Mouse (Mus musculus) liver, embryonic 12.5 days (tissue): ENCODE data around the gene Cngb1. TPM values are rescaled to one million over a fixed set of nuclear protein-coding genes. Genes with fewer than 3 reads are reported as not detected.

Source experiments
- ATAC-seq: fragments of 200-750 bp; cut with Nextera tagmentation; 2 replicates; pipeline ENCODE4 v1.8.0; 2017; ENCODE audit warnings: moderate number of reproducible peaks, mild to moderate bottlenecking, moderate library complexity
- H3K27ac ChIP-seq: fragments of 300-500 bp; sonication (generic); 2 replicates; pipeline ENCODE4 v1.5.1; 2016; ENCODE audit warnings: mild to moderate bottlenecking
- H3K27me3 ChIP-seq: fragments of 300-500 bp; sonication (generic); replicated peaks from 2 replicates; pipeline ENCODE4 v1.6.1; 2016; ENCODE audit warnings: mild to moderate bottlenecking, moderate library complexity
- H3K36me3 ChIP-seq: fragments of 300-500 bp; sonication (generic); 2 replicates; pipeline ENCODE4 v1.6.1; 2016; ENCODE audit warnings: mild to moderate bottlenecking, moderate library complexity
- H3K4me1 ChIP-seq: fragments of 300-500 bp; sonication (generic); 2 replicates; pipeline ENCODE4 v1.6.1; 2016
- H3K4me2 ChIP-seq: fragments of 300-500 bp; sonication (generic); 2 replicates; pipeline ENCODE4 v1.6.1; 2016; ENCODE audit warnings: mild to moderate bottlenecking, moderate library complexity
- H3K4me3 ChIP-seq: fragments of 300-500 bp; sonication (generic); 2 replicates; pipeline ENCODE4 v1.5.1; 2016; ENCODE audit warnings: mild to moderate bottlenecking, moderate library complexity
- H3K9ac ChIP-seq: fragments of 300-500 bp; sonication (generic); 2 replicates; pipeline ENCODE4 v1.6.1; 2016; ENCODE audit warnings: mild to moderate bottlenecking, moderate library complexity
- H3K9me3 ChIP-seq: fragments of 300-500 bp; sonication (generic); replicated peaks from 2 replicates; pipeline ENCODE4 v1.6.1; 2016; ENCODE audit warnings: mild to moderate bottlenecking, moderate library complexity
- WGBS: fragments of 180-500 bp; shearing (Covaris S2); methylation state at CpG from one replicate; pipeline ENCODE4 v1.1.7; 2016; ENCODE audit not compliant: insufficient replicate concordance; 5-methylcytosine and 5-hydroxymethylcytosine counted together
- polyA plus RNA-seq: library from polyadenylated mRNA; unstranded; fragments of >200 nt; fragmentation: Nextera tagmentation; extraction: Ambion mirVana; gene quantifications from 2 replicates; pipeline ENCODE4 v1.2.1, GENCODE M21; 2016

The Cngb1 gene
- polyA plus RNA-seq, 1 experiment from 2014 or later: not detected

GRCm38 (mm10) chr8:95204039-95204380 lies 102.4 kb downstream of the Cngb1 start:
- no peaks in the 10 kb centered on the region for H3K36me3 ChIP-seq
- H3K9me3 ChIP-seq: no peaks in the 10 kb centered on the region
- no peak overlapping the region for H3K4me2 ChIP-seq
- H3K4me1 ChIP-seq: no peaks in the 10 kb centered on the region
- 21% methylated on average over 10 of the region's 10 CpGs for WGBS
- H3K27me3 ChIP-seq: no peaks in the 10 kb centered on the region
- ATAC-seq: no peak
- no peak overlapping the region for H3K9ac ChIP-seq
- H3K4me3 ChIP-seq: no peak overlapping the region
- H3K27ac ChIP-seq: no peak overlapping the region

DNA sequence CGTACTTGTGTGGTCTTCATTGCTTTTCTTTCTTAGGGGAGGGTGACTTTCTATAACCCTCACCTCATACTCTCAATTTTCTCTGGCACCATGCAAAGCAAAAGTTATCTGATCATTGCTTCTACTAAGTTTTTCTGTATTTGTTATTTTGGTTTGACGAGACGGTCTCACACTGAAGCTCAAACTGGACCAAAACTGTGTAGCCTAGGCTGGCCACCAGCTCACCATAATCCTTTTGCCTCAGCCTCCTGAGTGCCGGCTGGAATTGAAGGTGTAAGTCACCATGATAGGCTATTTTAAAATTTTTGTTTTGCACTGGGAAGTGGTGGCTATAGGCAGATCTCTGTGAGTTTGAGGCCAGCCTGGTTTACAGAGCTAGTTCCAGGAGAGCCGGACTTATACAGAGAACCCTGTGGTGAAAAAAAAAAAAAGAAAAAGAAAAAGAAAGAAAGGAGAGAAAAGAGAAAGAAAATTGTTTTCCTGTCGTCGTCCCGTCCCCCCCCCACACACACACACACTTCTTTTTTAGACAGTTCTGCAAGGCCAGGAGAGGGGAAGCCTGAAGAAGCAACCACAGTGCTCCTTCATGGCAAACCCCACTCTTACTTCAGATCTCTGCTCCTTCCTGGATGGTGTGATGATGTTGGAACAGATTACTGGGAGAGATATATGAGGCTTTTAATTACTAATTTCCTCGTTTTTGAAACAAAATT lies 102.9 kb downstream of the Cngb1 start:
- Histone ChIP-seq H3K27ac (no peak overlapping the region), H3K4me1 (no peaks in the 10 kb centered on the region), H3K9ac (no peak overlapping the region), H3K36me3 (no peaks in the 10 kb centered on the region), H3K9me3 (no peaks in the 10 kb centered on the region), H3K27me3 (no peaks in the 10 kb centered on the region), H3K4me3 (no peak overlapping the region), H3K4me2 (no peak overlapping the region)
- no peak for ATAC-seq
- 39% methylated on average over 9 of the region's 9 CpGs for whole genome bisulfite sequencing

- Histone ChIP-seq H3K4me2 (no peak within 1 kb of the TSS), H3K9me3 (no peaks in the 10 kb centered on the region), H3K4me1 (no peaks in the 10 kb centered on the region), H3K27ac (no peak within 1 kb of the TSS), H3K4me3 (no peak within 1 kb of the TSS), H3K27me3 (no peaks in the 10 kb centered on the region), H3K36me3 (no peaks in the 10 kb centered on the region), H3K9ac (no peak within 1 kb of the TSS)
- ATAC-seq: no peak
- 61% methylated on average over 14 of the region's 14 CpGs for WGBS
Measured at GRCm38 (mm10) chr8:95202649-95203275, 103.6 kb downstream of the Cngb1 start, which contains the start of gene Kifc3. TSS of gene Kifc3 (minus strand) at chr8:95202812.

DNA sequence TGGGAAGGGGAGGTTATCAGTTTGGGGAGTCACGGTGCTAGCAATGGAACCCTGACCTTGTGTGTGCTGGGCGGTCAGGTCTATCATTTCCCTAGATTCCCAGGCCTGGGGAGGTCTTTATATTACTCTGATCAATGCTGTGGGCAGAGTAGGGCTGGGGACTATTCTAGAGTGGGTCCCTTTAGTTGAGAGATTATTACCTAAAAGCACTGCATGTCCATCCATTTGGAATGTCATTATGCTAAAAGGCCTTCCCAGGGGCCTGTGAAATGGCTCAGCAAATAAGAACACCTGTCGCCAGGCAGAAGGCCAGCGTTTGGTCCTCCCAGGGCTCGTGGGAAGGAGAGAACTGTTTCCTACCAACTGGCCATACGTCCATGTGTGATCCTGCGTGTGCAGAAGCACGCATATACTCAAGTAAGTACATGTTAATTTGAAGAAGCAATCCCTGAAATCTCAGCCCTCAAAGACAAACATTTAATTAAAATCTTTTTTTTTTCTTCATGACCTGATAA lies 104.3 kb downstream of the Cngb1 start:
- no peak overlapping the region for H3K4me3 ChIP-seq
- 70% methylated on average over 8 of the region's 8 CpGs for WGBS

DNA sequence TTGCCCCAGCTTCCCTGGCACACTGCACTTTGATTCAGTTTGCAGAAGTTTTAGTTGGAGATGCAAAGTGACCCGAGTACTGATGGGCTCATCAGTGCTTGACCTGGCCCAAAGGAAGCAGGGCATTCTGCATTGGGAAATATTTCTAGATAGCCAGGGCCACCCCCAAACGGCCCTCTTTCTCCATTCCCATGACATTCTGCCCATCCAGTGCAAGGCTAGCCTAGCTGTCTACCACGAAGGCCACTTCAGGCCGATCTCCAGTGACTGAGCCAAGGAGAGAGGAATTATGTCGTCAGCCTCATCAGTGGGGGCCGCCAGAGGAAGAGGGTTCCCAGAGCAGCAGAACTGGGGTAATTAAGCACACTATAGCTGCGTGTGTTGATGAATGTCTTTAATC lies 104.9 kb downstream of the Cngb1 start:
- no peak for ATAC-seq
- H3K4me1 ChIP-seq: no peaks in the 10 kb centered on the region
- H3K27ac ChIP-seq: no peak overlapping the region
- H3K9ac ChIP-seq: no peak overlapping the region
- 57% methylated on average over 7 of the region's 7 CpGs for WGBS
- H3K27me3 ChIP-seq: no peaks in the 10 kb centered on the region
- H3K36me3 ChIP-seq: no peaks in the 10 kb centered on the region
- no peak overlapping the region for H3K4me2 ChIP-seq
- H3K4me3 ChIP-seq: no peak overlapping the region
- H3K9me3 ChIP-seq: no peaks in the 10 kb centered on the region

More for the DNA sequence above, 104.3 kb downstream of the Cngb1 start:
- Histone ChIP-seq H3K4me2 (no peak overlapping the region), H3K27me3 (no peaks in the 10 kb centered on the region), H3K9ac (no peak overlapping the region), H3K4me1 (no peaks in the 10 kb centered on the region), H3K9me3 (no peaks in the 10 kb centered on the region), H3K27ac (no peak overlapping the region), H3K36me3 (no peaks in the 10 kb centered on the region)
- no peak for ATAC-seq

GRCm38 (mm10) chr8:95200001-95200405 lies 106.4 kb downstream of the Cngb1 start:
- H3K27ac ChIP-seq: no peak overlapping the region
- WGBS: 68% methylated on average over 9 of the region's 9 CpGs
- H3K4me3 ChIP-seq: no peak overlapping the region
- no peaks in the 10 kb centered on the region for H3K4me1 ChIP-seq
- no peak for ATAC-seq
- no peak overlapping the region for H3K4me2 ChIP-seq
- no peak overlapping the region for H3K9ac ChIP-seq
- H3K9me3 ChIP-seq: no peaks in the 10 kb centered on the region
- H3K27me3 ChIP-seq: no peaks in the 10 kb centered on the region
- no peaks in the 10 kb centered on the region for H3K36me3 ChIP-seq

DNA sequence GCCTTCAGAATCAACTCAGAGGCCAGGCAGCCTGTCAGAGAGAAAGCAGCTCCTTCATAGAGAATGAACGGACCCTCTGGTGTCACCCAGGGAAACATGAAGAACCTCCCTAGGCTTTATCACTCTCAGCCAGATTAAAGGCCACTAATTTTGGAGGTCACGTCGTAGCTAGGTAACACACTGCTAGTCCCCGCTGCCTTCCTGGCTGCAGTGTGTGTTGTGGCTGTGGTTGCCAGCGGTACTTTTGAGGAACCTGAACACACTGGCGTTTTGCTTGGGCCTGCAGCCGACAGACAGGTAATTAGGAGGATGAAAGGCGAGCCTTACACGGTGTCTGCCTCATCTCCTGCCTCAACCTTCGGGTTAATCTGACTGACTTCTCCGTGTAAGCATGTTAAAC lies 110.7 kb downstream of the Cngb1 start:
- Histone ChIP-seq H3K4me1 (0 out of 2 replicates have a peak, but pooled peaks cover 6% of the 10 kb centered on the region), H3K36me3 (no peaks in the 10 kb centered on the region), H3K27ac (no peak overlapping the region), H3K4me3 (no peak overlapping the region), H3K4me2 (no peak overlapping the region), H3K9me3 (no peaks in the 10 kb centered on the region), H3K9ac (no peak overlapping the region), H3K27me3 (no peaks in the 10 kb centered on the region)
- WGBS: 43% methylated on average over 11 of the region's 11 CpGs
- ATAC-seq: no peak

DNA sequence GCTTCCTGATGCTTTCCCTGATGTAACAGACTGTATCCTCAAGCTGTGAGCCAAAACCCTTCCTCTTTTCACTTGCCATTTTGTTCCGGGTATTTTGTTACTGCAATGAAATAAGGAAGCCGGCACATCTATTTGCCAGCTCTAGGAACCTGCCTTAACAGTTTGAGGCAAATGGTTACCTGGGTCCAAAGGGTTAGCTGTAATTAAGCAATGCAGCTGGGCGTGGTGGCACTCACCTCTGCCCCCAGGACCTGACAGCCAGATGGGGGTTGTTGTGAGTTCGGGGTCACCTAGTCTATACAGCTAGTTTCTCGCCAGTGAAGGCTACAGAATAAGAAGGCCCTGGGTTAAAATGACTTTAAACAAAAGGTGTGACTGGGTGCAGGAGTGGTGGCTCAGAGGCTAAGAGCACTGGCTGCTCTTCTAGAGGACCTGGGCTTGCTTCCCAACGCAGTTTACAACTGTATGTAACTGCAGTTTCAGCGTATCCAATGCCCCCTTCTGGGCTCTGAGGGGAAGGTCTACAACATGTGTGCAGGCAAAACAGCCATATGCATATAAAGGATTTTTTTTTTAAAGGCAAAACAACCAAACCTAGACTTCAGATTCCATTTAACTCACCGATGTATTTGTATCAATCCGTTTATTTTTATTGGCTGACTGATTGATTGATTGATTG lies 114.7 kb downstream of the Cngb1 start:
- WGBS: 74% methylated on average over 9 of the region's 9 CpGs
- ATAC-seq: no peak

More for the DNA sequence above, 114.7 kb downstream of the Cngb1 start:
- Histone ChIP-seq H3K9ac (no peak overlapping the region), H3K4me2 (no peak overlapping the region), H3K27ac (no peak overlapping the region), H3K9me3 (no peaks in the 10 kb centered on the region), H3K4me1 (0 out of 2 replicates have a peak, but pooled peaks cover 6% of the 10 kb centered on the region), H3K27me3 (no peaks in the 10 kb centered on the region), H3K36me3 (no peaks in the 10 kb centered on the region), H3K4me3 (no peak overlapping the region)

Other genes starting within 250 kb of the Cngb1 start
- gene Katnb1, start 225.4 kb downstream of the Cngb1 start, polyA plus RNA-seq: 17.8 and 18.5 TPM in 2 replicates
- gene Kifc3, start 103.8 kb downstream of the Cngb1 start, polyA plus RNA-seq: 6.2 and 8.8 TPM in 2 replicates
- not detected in 2 replicates for gene Tepp, start 4.0 kb upstream of the Cngb1 start, polyA plus RNA-seq
- gene Zfp319, start 25.4 kb upstream of the Cngb1 start, polyA plus RNA-seq: 2.2 and 2.3 TPM in 2 replicates
- 15.4 and 15.9 TPM in 2 replicates for gene Usb1, start 25.7 kb upstream of the Cngb1 start, polyA plus RNA-seq
- 2.9 TPM in 2 replicates for gene Mmp15, start 45.7 kb upstream of the Cngb1 start, polyA plus RNA-seq
- gene Cfap20, start 128.3 kb upstream of the Cngb1 start, polyA plus RNA-seq: 44.2 and 45.9 TPM in 2 replicates
- 7.2 and 7.3 TPM in 2 replicates for gene Csnk2a2, start 183.5 kb upstream of the Cngb1 start, polyA plus RNA-seq
- gene Ccdc113, start 227.5 kb upstream of the Cngb1 start, polyA plus RNA-seq: not detected in 2 replicates